Mouse (Mus musculus) erythroblast, embryonic 14.5 days (primary cell): ENCODE measurements at regions not wholly inside any gene's neighbourhood (a gene's known extent, or its start where the extent isn't known, plus 50 kb on each side); places are given as distances from the start of the nearest gene placed in this dataset.

Experiments used
- GATA1 ChIP-seq: IDR thresholded peaks from 2 replicates; pipeline ENCODE4 v1.6.1; 2012; ENCODE audit warnings: low read length, inconsistent platforms, mixed read lengths
- TAL1 ChIP-seq: IDR thresholded peaks from 3 replicates; pipeline ENCODE4 v1.6.1; 2012; ENCODE audit warnings: low read length, inconsistent platforms, mixed read lengths

GRCm38 (mm10) chr11:31734091-31734490 is 62.4 kb upstream of the Bod1 start:
- TF ChIP-seq TAL1: no peak
- no peak for TF ChIP-seq GATA1
